Mouse (Mus musculus): Measurements from ENCODE around the gene Ghitm. TPM values are rescaled to one million over a fixed set of nuclear protein-coding genes. Genes with fewer than 3 reads are reported as not detected.

Ghitm gene
- total and polyA plus RNA-seq, 3 experiments, result 14.0 to 201 (median 188) TPM

DNA sequence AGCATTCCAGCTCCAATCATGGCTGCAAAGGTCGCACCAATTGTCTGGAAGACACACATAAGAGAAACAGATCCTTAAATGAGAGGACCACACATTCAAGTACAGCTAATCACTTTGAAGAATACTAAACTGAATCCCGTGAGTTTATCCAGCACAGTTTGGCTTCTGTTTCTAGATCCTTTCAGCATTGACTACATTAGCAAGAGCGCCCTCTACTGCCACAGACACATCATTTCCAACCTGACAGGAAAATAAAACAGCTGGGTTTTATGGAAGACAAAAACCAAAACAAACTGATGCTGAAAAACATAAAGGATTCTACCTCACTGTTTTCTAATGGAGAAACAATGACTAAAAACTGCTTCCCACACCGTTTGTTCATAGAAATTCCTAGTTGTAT, 7.4 kb downstream of the Ghitm start:
- no peaks in the 10 kb centered on the region for H3K9me3 ChIP-seq (replicated peaks)
- TF ChIP-seq CTCF (IDR thresholded peaks at IDR 0.05; ENCODE audit: low read depth, low read length) (peak; percentile 31; the same call in 1 of the 2 replicates), GATA1 (IDR thresholded peaks at IDR 0.05; ENCODE audit: borderline replicate concordance, low read length) (no peak)
- peaks cover 82% of the 10 kb centered on the region for H3K36me3 ChIP-seq (replicated peaks)
- H3K4me1 ChIP-seq (ENCODE audit: insufficient read depth, low read depth, low read length), result no peaks in the 10 kb centered on the region
- no peak overlapping the region for H3K4me3 ChIP-seq (ENCODE audit: low read depth, low read length)
- DNase-seq (ENCODE audit: low spot score) (peak; percentile 11), ATAC-seq (ENCODE audit: extremely low read depth, insufficient number of reproducible peaks, low FRiP score, poor library complexity, severe bottlenecking) (no peak)
- H3K27me3 ChIP-seq (ENCODE audit: insufficient read depth, low read length), result no peaks in the 10 kb centered on the region

DNA sequence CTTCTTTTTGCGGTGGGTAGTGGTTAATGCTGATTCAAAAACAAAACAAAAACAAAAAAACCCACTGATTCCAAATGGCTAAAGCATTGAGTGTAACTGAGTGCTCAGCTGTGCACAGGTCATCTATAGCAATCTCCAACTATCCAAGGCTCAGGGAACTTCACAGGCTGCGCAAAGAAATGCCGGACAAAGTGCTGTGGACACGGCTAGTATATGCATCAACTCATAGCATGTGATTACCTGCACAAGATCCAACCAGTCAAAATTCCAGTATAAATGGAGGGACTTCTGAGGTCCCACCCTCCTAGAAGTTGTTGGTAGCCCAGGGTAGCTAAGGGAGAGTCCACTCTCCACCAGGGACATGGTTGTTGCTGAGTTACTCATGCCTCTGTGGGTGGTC, 15.8 kb downstream of the Ghitm start:
- DNase-seq (ENCODE audit: low spot score), result no peak
- TF ChIP-seq GATA1 (IDR thresholded peaks at IDR 0.05; ENCODE audit: borderline replicate concordance, low read length), result no peak
- no peak for TF ChIP-seq CTCF (IDR thresholded peaks at IDR 0.05; ENCODE audit: low read depth, low read length)
- H3K4me1 ChIP-seq (ENCODE audit: insufficient read depth, low read depth, low read length), result no peaks in the 10 kb centered on the region
- no peaks in the 10 kb centered on the region for H3K9me3 ChIP-seq (replicated peaks)
- no peak overlapping the region for H3K4me3 ChIP-seq (ENCODE audit: low read depth, low read length)
- H3K36me3 ChIP-seq (replicated peaks), result peaks cover 51% of the 10 kb centered on the region
- no peak for ATAC-seq (ENCODE audit: extremely low read depth, insufficient number of reproducible peaks, low FRiP score, poor library complexity, severe bottlenecking)
- H3K27me3 ChIP-seq (ENCODE audit: insufficient read depth, low read length), result no peaks in the 10 kb centered on the region

DNA sequence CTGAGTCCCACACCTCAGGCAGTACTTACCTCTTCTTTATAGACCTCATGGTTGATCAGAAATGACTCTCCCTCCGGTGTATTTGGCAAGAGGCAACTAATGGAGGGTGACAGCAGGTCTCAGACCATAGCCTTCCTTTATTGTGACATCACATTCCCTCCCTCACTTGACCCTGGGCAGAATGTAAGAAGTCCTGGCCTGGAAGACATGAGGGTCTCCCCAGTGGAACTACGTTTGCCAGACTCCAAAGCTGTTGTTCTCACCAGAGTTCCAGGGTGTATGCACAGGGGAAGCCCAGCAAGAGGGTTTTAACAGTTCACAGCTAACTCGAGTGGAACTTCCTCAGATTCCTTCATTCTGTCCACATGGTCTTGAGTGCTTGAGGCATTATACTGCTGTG, 21.1 kb downstream of the Ghitm start, which contains the start of gene 2610528A11Rik:
Gene 2610528A11Rik, minus strand, starts transcription at position 101 of the 400 bp plus-strand sequence.
- no peaks in the 10 kb centered on the region for H3K9me3 ChIP-seq (replicated peaks)
- no peak for TF ChIP-seq POLR2AphosphoS5 (IDR thresholded peaks at IDR 0.05; ENCODE audit: insufficient replicate concordance, low read depth, low read length)
- TF ChIP-seq CTCF (IDR thresholded peaks at IDR 0.05; ENCODE audit: low read depth, low read length), result no peak
- TF ChIP-seq GATA1 (IDR thresholded peaks at IDR 0.05; ENCODE audit: borderline replicate concordance, low read length), result no peak
- TF ChIP-seq GATA2 (IDR thresholded peaks at IDR 0.05; ENCODE audit: borderline replicate concordance, low read depth, low read length), result no peak
- H3K4me1 ChIP-seq (ENCODE audit: insufficient read depth, low read depth, low read length), result no peaks in the 10 kb centered on the region
- H3K4me3 ChIP-seq (ENCODE audit: low read depth, low read length), result no peak within 1 kb of the TSS
- DNase-seq (ENCODE audit: low spot score), result no peak
- no peak for ATAC-seq (ENCODE audit: extremely low read depth, insufficient number of reproducible peaks, low FRiP score, poor library complexity, severe bottlenecking)
- peaks cover 13% of the 10 kb centered on the region for H3K36me3 ChIP-seq (replicated peaks)
- H3K27me3 ChIP-seq (ENCODE audit: insufficient read depth, low read length), result peaks cover 8% of the 10 kb centered on the region; the same call in 1 of the 2 replicates

DNA sequence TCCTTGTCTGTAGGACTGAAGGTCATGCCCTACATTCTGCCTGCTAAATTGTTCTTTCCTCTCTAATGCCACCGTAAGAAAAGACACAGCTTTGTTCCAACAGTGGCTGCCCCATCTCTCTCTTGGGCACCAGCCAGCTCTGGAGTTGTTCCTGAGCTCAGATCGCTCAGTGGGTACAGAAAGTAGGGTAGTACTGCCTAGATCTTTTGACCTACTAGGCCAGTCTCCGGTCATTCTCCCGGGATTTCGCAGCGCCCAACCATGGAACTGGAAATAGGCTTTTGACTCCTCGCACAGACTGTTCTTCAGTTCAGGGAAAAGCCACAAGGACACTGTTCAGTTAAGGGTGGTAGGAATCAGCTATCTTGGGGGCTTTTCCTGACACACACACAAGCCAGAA, 22.1 kb downstream of the Ghitm start:
- TF ChIP-seq GATA1 (IDR thresholded peaks at IDR 0.05; ENCODE audit: borderline replicate concordance, low read length), result no peak
- no peak for TF ChIP-seq CTCF (IDR thresholded peaks at IDR 0.05; ENCODE audit: low read depth, low read length)
- TF ChIP-seq TAL1 (conservative IDR thresholded peaks at IDR 0.05; ENCODE audit: low read depth, low read length), result no peak
- no peak for TF ChIP-seq GATA2 (IDR thresholded peaks at IDR 0.05; ENCODE audit: borderline replicate concordance, low read depth, low read length)
- TF ChIP-seq POLR2AphosphoS5 (IDR thresholded peaks at IDR 0.05; ENCODE audit: insufficient replicate concordance, low read depth, low read length), result no peak
- ATAC-seq (ENCODE audit: extremely low read depth, insufficient number of reproducible peaks, low FRiP score, poor library complexity, severe bottlenecking) (no peak), DNase-seq (ENCODE audit: low spot score) (no peak)
- peaks cover 5% of the 10 kb centered on the region for H3K36me3 ChIP-seq (replicated peaks)
- no peaks in the 10 kb centered on the region for H3K4me1 ChIP-seq (ENCODE audit: insufficient read depth, low read depth, low read length)
- H3K9me3 ChIP-seq (replicated peaks), result no peaks in the 10 kb centered on the region
- no peak overlapping the region for H3K4me3 ChIP-seq (ENCODE audit: low read depth, low read length)
- peaks cover 8% of the 10 kb centered on the region; the same call in 1 of the 2 replicates for H3K27me3 ChIP-seq (ENCODE audit: insufficient read depth, low read length)

DNA sequence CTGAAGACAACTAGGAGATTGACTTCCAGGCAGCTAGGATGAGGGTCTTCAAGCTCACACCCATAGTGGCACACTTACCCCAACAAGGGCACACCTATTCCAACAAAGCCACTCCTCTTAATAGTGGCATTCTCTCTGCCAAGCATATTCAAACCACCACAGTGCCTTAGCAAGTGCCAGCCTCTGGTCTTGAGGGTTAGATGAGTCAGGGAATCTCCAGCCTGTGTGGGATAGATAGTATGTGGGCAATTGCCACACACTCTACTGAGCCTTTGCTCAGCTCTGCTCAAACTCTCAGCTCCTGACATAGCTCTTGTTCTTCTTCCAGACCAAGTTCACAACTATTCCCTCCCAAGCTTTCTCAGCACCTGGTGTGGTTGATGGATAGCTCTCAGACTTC, 23.7 kb downstream of the Ghitm start:
- TF ChIP-seq POLR2AphosphoS5 (IDR thresholded peaks at IDR 0.05; ENCODE audit: insufficient replicate concordance, low read depth, low read length) (no peak), GATA2 (IDR thresholded peaks at IDR 0.05; ENCODE audit: borderline replicate concordance, low read depth, low read length) (no peak), GATA1 (IDR thresholded peaks at IDR 0.05; ENCODE audit: borderline replicate concordance, low read length) (no peak), TAL1 (conservative IDR thresholded peaks at IDR 0.05; ENCODE audit: low read depth, low read length) (no peak), CTCF (IDR thresholded peaks at IDR 0.05; ENCODE audit: low read depth, low read length) (no peak)
- no peak for ATAC-seq (ENCODE audit: extremely low read depth, insufficient number of reproducible peaks, low FRiP score, poor library complexity, severe bottlenecking)
- no peak for DNase-seq (ENCODE audit: low spot score)
- Histone ChIP-seq H3K4me1 (ENCODE audit: insufficient read depth, low read depth, low read length) (no peaks in the 10 kb centered on the region), H3K4me3 (ENCODE audit: low read depth, low read length) (no peak overlapping the region), H3K9me3 (replicated peaks) (no peaks in the 10 kb centered on the region), H3K36me3 (replicated peaks) (no peaks in the 10 kb centered on the region), H3K27me3 (ENCODE audit: insufficient read depth, low read length) (peaks cover 10% of the 10 kb centered on the region; the same call in 1 of the 2 replicates)

DNA sequence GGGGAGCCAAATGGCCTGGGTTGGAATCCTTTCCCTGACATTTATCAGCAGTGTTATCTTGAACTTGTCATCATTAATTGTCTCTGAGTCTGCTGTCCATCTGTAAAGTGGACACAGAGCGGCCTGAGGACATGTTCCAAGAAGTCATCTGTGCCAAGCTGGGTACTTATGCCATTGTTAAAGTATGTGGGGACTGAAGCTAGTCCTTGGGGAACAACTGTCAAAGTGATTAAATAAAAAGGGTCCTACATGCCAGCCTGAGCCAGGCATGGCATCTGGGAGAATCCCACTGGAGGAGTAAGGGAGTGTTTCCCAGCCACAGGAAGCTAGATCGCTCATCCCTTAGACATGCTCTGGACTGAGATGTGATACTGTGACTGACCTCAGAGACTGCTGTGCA, 24.6 kb downstream of the Ghitm start:
- no peak for DNase-seq (ENCODE audit: low spot score)
- Histone ChIP-seq H3K27me3 (ENCODE audit: insufficient read depth, low read length) (peaks cover 13% of the 10 kb centered on the region; the same call in 1 of the 2 replicates), H3K4me1 (ENCODE audit: insufficient read depth, low read depth, low read length) (no peaks in the 10 kb centered on the region), H3K36me3 (replicated peaks) (no peaks in the 10 kb centered on the region), H3K9me3 (replicated peaks) (no peaks in the 10 kb centered on the region), H3K4me3 (ENCODE audit: low read depth, low read length) (no peak overlapping the region)
- no peak for TF ChIP-seq GATA2 (IDR thresholded peaks at IDR 0.05; ENCODE audit: borderline replicate concordance, low read depth, low read length)
- TF ChIP-seq TAL1 (conservative IDR thresholded peaks at IDR 0.05; ENCODE audit: low read depth, low read length), result no peak
- TF ChIP-seq GATA1 (IDR thresholded peaks at IDR 0.05; ENCODE audit: borderline replicate concordance, low read length), result no peak
- TF ChIP-seq POLR2AphosphoS5 (IDR thresholded peaks at IDR 0.05; ENCODE audit: insufficient replicate concordance, low read depth, low read length), result no peak
- no peak for TF ChIP-seq CTCF (IDR thresholded peaks at IDR 0.05; ENCODE audit: low read depth, low read length)
- no peak for ATAC-seq (ENCODE audit: extremely low read depth, insufficient number of reproducible peaks, low FRiP score, poor library complexity, severe bottlenecking)

DNA sequence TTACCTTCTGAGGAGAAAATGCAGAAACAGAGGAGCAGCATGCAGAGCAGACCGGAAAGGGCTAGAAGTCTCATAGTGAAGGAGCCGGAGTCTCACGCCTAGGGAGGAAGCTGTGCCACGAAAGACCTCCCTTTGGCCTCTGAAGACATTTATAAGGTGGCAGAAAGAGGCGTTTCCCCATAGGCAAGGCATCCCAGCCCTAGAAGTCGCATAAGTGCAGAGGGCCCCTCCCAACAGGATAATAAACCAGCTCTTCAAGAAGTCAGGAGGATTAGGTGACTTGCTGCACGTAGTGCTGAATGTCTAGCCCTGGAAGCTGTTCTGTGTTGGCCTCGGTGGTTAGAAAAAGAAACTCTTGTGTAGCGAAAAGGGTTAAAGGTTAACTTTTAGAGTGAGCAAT, 25.1 kb downstream of the Ghitm start:
- Histone ChIP-seq H3K4me3 (ENCODE audit: low read depth, low read length) (no peak overlapping the region), H3K9me3 (replicated peaks) (no peaks in the 10 kb centered on the region), H3K36me3 (replicated peaks) (no peaks in the 10 kb centered on the region), H3K4me1 (ENCODE audit: insufficient read depth, low read depth, low read length) (no peaks in the 10 kb centered on the region), H3K27me3 (ENCODE audit: insufficient read depth, low read length) (peaks cover 13% of the 10 kb centered on the region; the same call in 1 of the 2 replicates)
- TF ChIP-seq GATA2 (IDR thresholded peaks at IDR 0.05; ENCODE audit: borderline replicate concordance, low read depth, low read length), result no peak
- no peak for TF ChIP-seq TAL1 (conservative IDR thresholded peaks at IDR 0.05; ENCODE audit: low read depth, low read length)
- no peak for TF ChIP-seq POLR2AphosphoS5 (IDR thresholded peaks at IDR 0.05; ENCODE audit: insufficient replicate concordance, low read depth, low read length)
- TF ChIP-seq GATA1 (IDR thresholded peaks at IDR 0.05; ENCODE audit: borderline replicate concordance, low read length), result no peak
- no peak for TF ChIP-seq CTCF (IDR thresholded peaks at IDR 0.05; ENCODE audit: low read depth, low read length)
- DNase-seq (ENCODE audit: low spot score) (no peak), ATAC-seq (ENCODE audit: extremely low read depth, insufficient number of reproducible peaks, low FRiP score, poor library complexity, severe bottlenecking) (no peak)
